Mouse (Mus musculus) hindbrain, embryonic 11.5 days (tissue): Measurements from ENCODE around the gene Adcy5. TPM values are rescaled to one million over a fixed set of nuclear protein-coding genes. Genes with fewer than 3 reads are reported as not detected.

Experiments
- ATAC-seq: fragments of 200-750 bp; cut with Nextera tagmentation; 2 replicates; pipeline ENCODE4 v1.8.0; 2017; ENCODE audit warnings: mild to moderate bottlenecking, moderate TSS enrichment, moderate library complexity; ENCODE audit not compliant: low FRiP score
- DNase-seq: peaks from one replicate; pipeline ENCODE4 v3.0.0-alpha.2; 2015; ENCODE audit warnings: low spot score
- H3K27ac ChIP-seq: fragments of 300-500 bp; sonication (generic); 2 replicates; pipeline ENCODE4 v1.5.1; 2014; ENCODE audit warnings: mild to moderate bottlenecking, low read depth, low read length
- H3K27me3 ChIP-seq: fragments of 300-500 bp; sonication (generic); 2 replicates; pipeline ENCODE4 v1.6.1; 2014; ENCODE audit warnings: mild to moderate bottlenecking, low read length, moderate library complexity, mixed read lengths; ENCODE audit not compliant: control insufficient read depth, insufficient read depth
- H3K36me3 ChIP-seq: fragments of 300-500 bp; sonication (generic); 2 replicates; pipeline ENCODE4 v1.6.1; 2014; ENCODE audit warnings: mild to moderate bottlenecking, low read length, moderate library complexity, mixed read lengths; ENCODE audit not compliant: control insufficient read depth, insufficient read depth
- H3K4me1 ChIP-seq: fragments of 300-500 bp; sonication (generic); replicated peaks from 2 replicates; pipeline ENCODE4 v1.6.1; 2014; ENCODE audit warnings: low read length, mixed read lengths; ENCODE audit not compliant: control insufficient read depth, insufficient read depth
- H3K4me2 ChIP-seq: fragments of 300-500 bp; sonication (generic); replicated peaks from 2 replicates; pipeline ENCODE4 v1.6.1; 2014; ENCODE audit warnings: mild to moderate bottlenecking, low read depth, low read length
- H3K4me3 ChIP-seq: fragments of 300-500 bp; sonication (generic); 2 replicates; pipeline ENCODE4 v1.5.1; 2014; ENCODE audit warnings: low read depth, low read length
- H3K9ac ChIP-seq: fragments of 300-500 bp; sonication (generic); 2 replicates; pipeline ENCODE4 v1.6.1; 2014; ENCODE audit warnings: low read depth, low read length
- H3K9me3 ChIP-seq: fragments of 300-500 bp; sonication (generic); 2 replicates; pipeline ENCODE4 v1.6.1; 2016; ENCODE audit warnings: low read length; ENCODE audit not compliant: control insufficient read depth
- WGBS: fragments of 180-500 bp; shearing (Covaris S2); extraction: QIAGEN DNeasy Blood & Tissue Kit; methylation state at CpG from one replicate; pipeline ENCODE4 v1.1.7; 2014; 5-methylcytosine and 5-hydroxymethylcytosine counted together
- polyA plus RNA-seq: library from polyadenylated mRNA; unstranded; fragments of >200 nt; fragmentation: Nextera tagmentation; extraction: Ambion mirVana; gene quantifications from 2 replicates; pipeline ENCODE4 v1.2.1, GENCODE M21; 2014

Gene Adcy5
- polyA plus RNA-seq, 1 experiment from 2014 or later: 2.9 TPM

DNA sequence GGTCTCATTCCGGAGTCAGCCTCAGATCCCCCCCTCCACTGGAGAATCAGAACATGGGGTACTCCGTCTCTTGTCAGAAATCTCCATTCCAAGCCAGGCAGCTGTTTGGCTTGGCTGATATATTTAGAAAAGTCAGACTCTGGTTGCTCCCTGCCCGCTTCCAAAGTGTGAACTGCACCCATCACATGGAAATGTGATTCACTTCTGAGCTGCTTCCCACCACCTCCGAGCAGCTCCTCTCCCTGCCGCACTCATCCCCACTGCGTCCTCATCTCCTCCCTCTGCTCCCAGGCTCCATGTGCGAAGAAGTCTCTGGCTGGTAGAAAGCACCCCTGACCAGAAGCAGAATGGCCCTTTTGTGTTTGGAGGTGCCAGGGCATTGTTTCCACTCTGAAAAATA lies 37.2 kb upstream of the Adcy5 start:
- Histone ChIP-seq H3K4me1 (no peaks in the 10 kb centered on the region), H3K9me3 (no peaks in the 10 kb centered on the region), H3K36me3 (no peaks in the 10 kb centered on the region), H3K9ac (no peak overlapping the region), H3K27me3 (no peaks in the 10 kb centered on the region), H3K27ac (no peak overlapping the region), H3K4me2 (no peak overlapping the region), H3K4me3 (no peak overlapping the region)
- ATAC-seq (no peak), DNase-seq (no peak)
- 63% methylated on average over 7 of the region's 7 CpGs for WGBS

DNA sequence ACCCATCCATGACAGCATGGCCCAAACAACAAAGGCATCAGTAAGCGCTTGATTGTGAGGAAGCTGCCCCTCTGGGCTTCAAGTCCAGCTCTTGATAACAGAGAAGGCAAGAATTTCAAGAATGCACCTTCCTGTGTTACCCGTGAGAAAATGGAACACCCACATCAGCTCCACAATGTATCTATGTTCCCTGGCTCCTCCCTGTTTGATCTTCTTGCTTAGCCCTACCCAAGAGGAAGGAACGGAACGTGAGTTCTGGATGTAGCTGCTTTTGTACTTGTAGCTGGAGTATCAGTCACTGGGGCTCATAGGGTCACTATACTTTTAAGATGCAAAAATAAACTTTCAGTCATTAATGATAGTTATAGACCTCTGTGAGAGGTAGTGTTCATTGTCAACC lies 34.1 kb upstream of the Adcy5 start:
- H3K27me3 ChIP-seq: no peaks in the 10 kb centered on the region
- DNase-seq: no peak
- H3K9me3 ChIP-seq: no peaks in the 10 kb centered on the region
- 77% methylated on average over 4 of the region's 4 CpGs for WGBS
- no peaks in the 10 kb centered on the region for H3K36me3 ChIP-seq
- H3K4me3 ChIP-seq: no peak overlapping the region
- H3K9ac ChIP-seq: no peak overlapping the region
- H3K27ac ChIP-seq: no peak overlapping the region
- no peak for ATAC-seq
- no peak overlapping the region for H3K4me2 ChIP-seq
- no peaks in the 10 kb centered on the region for H3K4me1 ChIP-seq

DNA sequence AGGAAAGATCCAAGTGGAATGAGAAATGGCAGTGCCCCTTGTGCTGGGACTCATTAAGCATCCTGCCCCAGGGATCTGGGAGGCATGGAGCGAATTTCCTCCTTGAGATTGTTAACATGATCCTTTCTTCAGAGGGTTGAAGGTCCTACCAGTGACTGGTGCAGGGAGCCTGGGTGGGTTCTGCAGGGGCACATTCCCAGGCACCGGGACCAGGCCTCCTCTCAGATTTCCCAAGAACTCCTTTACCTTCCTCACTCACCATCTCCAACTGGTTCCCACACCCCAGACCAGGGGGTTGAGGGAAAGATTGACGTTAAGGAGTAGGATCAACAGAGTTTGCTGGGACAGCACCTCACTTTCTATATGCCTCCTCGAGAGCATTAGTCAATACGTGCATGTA lies 27.4 kb upstream of the Adcy5 start:
- H3K4me1 ChIP-seq: no peaks in the 10 kb centered on the region
- H3K27me3 ChIP-seq: no peaks in the 10 kb centered on the region
- H3K36me3 ChIP-seq: no peaks in the 10 kb centered on the region
- no peak for DNase-seq
- no peaks in the 10 kb centered on the region for H3K9me3 ChIP-seq
- H3K9ac ChIP-seq: no peak overlapping the region
- no peak for ATAC-seq
- no peak overlapping the region for H3K27ac ChIP-seq
- H3K4me3 ChIP-seq: no peak overlapping the region
- WGBS: 81% methylated on average over 5 of the region's 5 CpGs
- no peak overlapping the region for H3K4me2 ChIP-seq

DNA sequence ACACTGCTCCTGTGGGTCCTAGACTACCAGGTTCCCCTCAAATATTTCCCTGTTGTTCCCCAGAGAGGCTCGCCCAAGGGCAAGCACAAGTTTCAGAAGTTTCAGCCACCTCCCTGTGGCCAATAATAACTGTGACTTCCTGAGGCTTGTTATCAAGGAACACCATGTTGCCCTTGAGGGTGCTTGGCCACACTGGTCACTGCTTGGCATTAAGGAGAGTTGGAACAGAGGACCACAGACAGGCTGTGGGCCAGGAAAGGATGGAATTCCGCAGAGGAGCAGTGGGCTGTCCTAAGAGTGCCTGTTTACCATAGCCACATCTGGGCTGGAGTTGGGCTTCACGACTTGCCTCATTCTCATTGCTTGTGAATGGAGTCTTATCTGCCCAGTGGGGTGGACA lies 24.5 kb upstream of the Adcy5 start:
- no peaks in the 10 kb centered on the region for H3K4me1 ChIP-seq
- 84% methylated on average over 3 of the region's 3 CpGs for WGBS
- no peaks in the 10 kb centered on the region for H3K27me3 ChIP-seq
- H3K9me3 ChIP-seq: no peaks in the 10 kb centered on the region
- no peak overlapping the region for H3K9ac ChIP-seq
- no peak overlapping the region for H3K27ac ChIP-seq
- H3K36me3 ChIP-seq: no peaks in the 10 kb centered on the region
- H3K4me3 ChIP-seq: no peak overlapping the region
- no peak overlapping the region for H3K4me2 ChIP-seq
- DNase-seq: no peak
- ATAC-seq: no peak

DNA sequence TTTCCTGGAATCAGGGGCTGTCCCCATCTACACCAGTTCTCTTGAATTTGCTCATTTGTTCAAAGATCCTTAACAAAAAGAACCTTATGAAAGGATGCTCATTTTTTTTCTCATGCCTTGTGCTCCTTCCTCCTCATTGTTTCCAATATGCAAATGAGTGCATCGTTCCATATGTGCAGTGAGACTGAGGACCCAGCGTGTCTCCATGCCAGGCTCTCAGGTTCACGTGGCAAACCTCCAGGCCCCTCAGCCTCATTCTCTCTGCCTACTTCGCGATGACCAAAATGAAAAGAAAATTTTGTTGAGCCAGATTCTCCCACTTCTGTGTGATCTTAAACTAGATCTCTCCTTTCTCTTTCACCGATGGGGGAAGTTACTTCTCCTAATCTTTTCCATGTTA lies 15.3 kb upstream of the Adcy5 start:
- H3K27ac ChIP-seq: no peak overlapping the region
- 57% methylated on average over 6 of the region's 6 CpGs for WGBS
- no peak overlapping the region for H3K4me3 ChIP-seq
- ATAC-seq (no peak), DNase-seq (no peak)
- H3K27me3 ChIP-seq: no peaks in the 10 kb centered on the region
- no peaks in the 10 kb centered on the region for H3K9me3 ChIP-seq
- H3K9ac ChIP-seq: no peak overlapping the region
- H3K4me2 ChIP-seq: no peak overlapping the region
- 0 out of 2 replicates have a peak, but pooled peaks cover 2% of the 10 kb centered on the region for H3K4me1 ChIP-seq
- no peaks in the 10 kb centered on the region for H3K36me3 ChIP-seq

DNA sequence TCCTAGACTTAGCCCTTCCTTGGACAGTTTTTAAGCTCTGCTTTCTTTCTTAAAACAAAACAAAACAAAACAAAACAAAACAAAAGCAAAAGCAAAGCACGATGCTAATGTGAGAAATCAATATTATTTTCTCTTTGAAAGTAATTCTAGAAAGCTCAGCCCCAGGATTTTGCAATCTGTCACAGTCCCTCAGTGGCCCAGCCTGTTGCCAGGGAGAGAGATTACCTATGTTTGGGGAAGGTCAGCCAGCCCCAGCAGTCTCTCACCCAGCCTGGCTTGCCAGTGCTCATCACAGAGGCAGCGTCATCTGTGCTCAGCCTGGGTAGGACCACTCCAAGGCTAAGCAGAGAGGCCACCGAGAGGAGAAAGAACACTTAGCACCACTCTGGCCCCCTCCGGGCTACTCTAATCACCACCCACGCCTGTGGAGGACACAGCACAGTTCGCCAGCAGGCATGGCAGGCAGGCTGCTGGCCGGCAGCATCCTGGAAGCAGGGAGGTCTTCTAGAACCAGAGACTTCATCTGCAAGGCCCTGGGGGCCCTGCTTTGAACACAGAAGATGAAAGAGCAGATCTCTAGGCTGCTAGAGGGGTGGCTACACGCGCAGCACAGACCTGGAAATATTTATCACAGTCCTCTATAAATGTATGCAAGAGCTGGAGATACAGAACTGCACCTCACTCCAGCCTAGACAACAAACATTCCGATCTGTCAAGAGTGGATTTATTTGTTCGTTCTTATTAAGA lies 14.6 kb upstream of the Adcy5 start:
- DNase-seq (peak; percentile 42), ATAC-seq (no peak)
- WGBS: 32% methylated on average over 11 of the region's 11 CpGs
- Histone ChIP-seq H3K27ac (peak overlapping the region; percentile 51; the same call in 1 of the 2 replicates), H3K4me2 (0 out of 2 replicates have a peak overlapping the region, but pooled peaks have one; percentile 11), H3K9me3 (no peaks in the 10 kb centered on the region), H3K27me3 (no peaks in the 10 kb centered on the region), H3K9ac (no peak overlapping the region), H3K4me1 (0 out of 2 replicates have a peak, but pooled peaks cover 2% of the 10 kb centered on the region), H3K4me3 (no peak overlapping the region), H3K36me3 (no peaks in the 10 kb centered on the region)

DNA sequence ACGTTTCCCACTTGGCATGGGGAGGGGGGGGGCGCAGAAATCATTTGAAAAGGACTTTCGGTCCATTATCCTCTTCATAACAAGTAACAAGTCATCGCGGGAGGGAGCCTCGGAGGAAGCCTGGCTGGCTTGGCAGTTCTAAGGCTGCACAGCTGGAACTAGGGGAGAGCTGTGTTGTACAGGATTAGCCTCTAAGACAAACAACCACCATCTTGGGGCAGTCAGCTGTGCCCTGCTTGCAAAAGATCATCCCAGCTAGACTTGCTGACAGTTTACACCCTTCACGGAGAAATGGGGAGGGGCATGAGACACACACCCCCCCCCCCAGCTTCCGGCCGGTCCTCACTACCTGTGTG lies 14.1 kb upstream of the Adcy5 start:
- DNase-seq: peak; percentile 21
- Histone ChIP-seq H3K27me3 (no peaks in the 10 kb centered on the region), H3K9me3 (no peaks in the 10 kb centered on the region), H3K36me3 (no peaks in the 10 kb centered on the region), H3K4me3 (no peak overlapping the region), H3K27ac (no peak overlapping the region), H3K9ac (no peak overlapping the region), H3K4me2 (0 out of 2 replicates have a peak overlapping the region, but pooled peaks have one; percentile 11), H3K4me1 (0 out of 2 replicates have a peak, but pooled peaks cover 2% of the 10 kb centered on the region)
- ATAC-seq: no peak
- 49% methylated on average over 9 of the region's 9 CpGs for WGBS

DNA sequence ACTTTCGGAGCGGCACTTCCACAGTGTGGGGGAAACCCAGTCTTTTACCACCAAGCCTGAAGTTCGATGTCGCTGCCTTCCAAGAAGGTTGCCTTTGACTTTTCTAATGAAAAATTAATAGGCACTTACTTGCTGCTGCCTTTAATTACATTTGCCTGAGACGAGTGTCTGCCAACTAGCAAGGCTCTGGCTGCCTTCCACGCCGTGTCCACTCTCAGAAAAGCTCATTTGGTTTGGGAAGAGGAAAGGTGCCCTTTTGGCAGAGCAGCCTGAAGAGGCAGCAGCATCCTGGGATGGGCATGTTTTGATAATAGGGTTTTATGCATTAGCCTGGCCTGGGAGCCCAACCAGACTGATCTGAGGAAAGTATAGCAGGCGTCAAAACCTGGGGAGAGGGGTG lies 12.8 kb upstream of the Adcy5 start:
- ATAC-seq (no peak), DNase-seq (no peak)
- Histone ChIP-seq H3K27ac (no peak overlapping the region), H3K4me3 (no peak overlapping the region), H3K36me3 (no peaks in the 10 kb centered on the region), H3K4me2 (no peak overlapping the region), H3K4me1 (0 out of 2 replicates have a peak, but pooled peaks cover 2% of the 10 kb centered on the region), H3K27me3 (no peaks in the 10 kb centered on the region), H3K9me3 (no peaks in the 10 kb centered on the region), H3K9ac (no peak overlapping the region)
- 81% methylated on average over 8 of the region's 8 CpGs for WGBS

DNA sequence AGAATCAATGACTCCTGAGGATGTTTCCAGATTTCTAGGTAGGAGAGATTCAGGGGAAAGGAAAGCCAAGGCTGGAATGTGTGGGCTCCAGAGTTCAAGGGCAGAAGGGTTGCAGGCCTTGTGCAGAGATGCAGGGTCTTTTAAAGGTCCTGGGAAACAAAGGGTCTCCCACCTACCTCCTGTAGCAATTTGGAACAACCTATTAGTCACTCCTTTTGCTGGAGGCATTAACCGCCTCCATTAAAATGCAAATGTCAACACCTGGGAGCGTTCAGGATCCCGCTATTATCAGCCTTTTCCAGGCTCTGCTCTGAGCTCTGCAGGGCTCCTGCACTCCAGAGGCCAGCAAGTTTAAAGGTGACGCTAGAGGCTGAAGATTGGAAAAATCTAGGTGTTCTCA lies 8.5 kb upstream of the Adcy5 start:
- Histone ChIP-seq H3K4me3 (no peak overlapping the region), H3K27ac (no peak overlapping the region), H3K4me2 (no peak overlapping the region), H3K36me3 (no peaks in the 10 kb centered on the region), H3K9me3 (no peaks in the 10 kb centered on the region), H3K4me1 (no peaks in the 10 kb centered on the region), H3K9ac (no peak overlapping the region), H3K27me3 (no peaks in the 10 kb centered on the region; the same call in 1 of the 2 replicates)
- ATAC-seq (no peak), DNase-seq (no peak)
- 17% methylated on average over 4 of the region's 4 CpGs for whole genome bisulfite sequencing
